Mouse (Mus musculus): ENCODE measurements around the gene Ankrd12.

Ankrd12 gene

DNA sequence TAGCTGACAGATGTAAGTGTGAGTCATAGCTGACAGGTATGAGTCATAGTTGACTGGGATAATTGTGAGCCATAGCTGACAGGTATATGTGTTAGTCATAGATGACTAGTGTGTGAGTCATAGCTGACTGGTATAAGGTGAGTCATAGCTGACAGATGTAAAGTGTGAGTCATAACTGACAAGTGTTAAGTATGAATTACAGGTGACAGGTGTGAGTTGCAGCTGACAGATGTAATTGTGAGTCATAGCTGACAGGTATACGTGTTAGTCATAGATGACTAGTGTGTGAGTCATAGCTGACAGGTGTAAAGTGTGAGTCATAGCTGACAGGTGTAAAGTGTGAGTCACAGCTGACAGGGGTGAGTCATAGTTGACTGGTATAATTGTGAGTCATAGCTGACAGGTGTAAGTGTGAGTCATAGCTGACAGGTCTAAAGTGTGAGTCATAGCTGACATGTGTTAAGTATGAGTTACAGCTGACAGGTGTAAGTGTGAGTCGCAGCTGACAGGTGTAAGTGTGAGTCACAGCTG lies 115.2 kb downstream of the Ankrd12 start:
- DNase-seq, result no peak

DNA sequence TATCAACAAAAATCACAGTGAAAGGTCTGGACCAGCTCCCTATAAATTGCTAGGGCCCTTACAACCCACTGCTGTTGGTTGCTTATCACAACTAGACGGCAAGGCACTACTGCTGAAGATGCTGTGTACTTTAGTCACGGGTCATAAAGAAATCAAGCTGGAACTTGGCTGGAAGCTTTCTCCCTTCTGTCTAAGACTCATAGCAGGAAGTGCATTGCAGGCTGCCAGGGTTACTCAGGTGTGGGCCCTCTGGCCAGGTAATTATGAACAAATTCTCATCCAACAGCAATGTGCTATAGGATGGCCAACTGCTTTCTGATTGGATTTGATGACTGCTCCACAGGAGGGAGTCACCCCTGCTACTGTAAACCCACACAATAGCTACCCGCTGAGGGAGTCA lies 117.9 kb downstream of the Ankrd12 start:
- no peak for DNase-seq

GRCm38 (mm10) chr17:65958366-65958765 lies 118.5 kb downstream of the Ankrd12 start:
- no peak for DNase-seq

DNA sequence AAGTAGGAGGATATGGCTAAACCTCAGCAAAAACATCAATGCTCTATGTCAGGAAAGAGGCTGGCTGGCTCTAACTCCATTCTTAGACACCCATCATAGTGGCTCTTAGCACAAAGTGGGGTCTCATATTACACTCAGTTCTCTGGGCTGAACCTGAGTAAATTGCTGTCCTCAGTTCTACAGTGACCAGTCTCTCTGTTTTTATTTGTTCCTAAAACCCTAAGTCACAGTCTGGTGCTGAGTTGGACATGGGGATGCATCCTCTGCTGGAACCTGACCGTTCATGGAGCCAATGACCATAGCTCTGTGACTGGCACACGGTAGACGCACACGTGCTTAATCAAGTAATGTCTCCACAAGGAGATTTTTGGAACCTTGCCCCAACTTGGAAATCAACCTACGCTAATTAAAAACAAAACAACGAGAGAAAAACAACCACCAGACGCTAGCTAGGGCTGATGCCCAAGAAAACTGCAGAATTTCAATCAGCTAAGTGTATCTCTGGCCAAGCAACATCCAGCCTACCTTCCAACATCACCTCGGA lies 119.0 kb downstream of the Ankrd12 start:
- DNase-seq, result no peak

GRCm38 (mm10) chr17:65956993-65957781 lies 119.7 kb downstream of the Ankrd12 start:
- DNase-seq, result peak; percentile 78

DNA sequence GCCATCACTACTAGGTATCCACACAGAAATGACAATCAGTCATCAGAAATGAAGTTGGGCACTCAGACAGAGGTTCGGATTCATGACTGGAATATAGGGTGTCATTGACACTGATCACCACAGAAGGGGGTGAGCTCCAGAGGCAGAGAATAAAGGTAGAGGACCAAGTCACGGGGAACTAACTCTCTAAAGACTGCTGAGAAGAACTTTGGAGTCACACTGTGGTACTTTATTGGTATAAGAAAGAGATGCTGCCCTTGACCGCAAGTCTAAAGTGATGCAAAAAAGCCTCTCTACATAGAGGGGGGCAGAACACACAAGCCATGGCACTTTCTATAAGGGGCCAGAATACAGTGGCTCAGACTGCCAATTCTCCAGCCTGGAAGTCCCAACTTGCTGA lies 120.7 kb downstream of the Ankrd12 start:
- DNase-seq, result no peak

- DNase-seq, result no peak
Measured at GRCm38 (mm10) chr17:65953959-65954358, 122.9 kb downstream of the Ankrd12 start.

DNA sequence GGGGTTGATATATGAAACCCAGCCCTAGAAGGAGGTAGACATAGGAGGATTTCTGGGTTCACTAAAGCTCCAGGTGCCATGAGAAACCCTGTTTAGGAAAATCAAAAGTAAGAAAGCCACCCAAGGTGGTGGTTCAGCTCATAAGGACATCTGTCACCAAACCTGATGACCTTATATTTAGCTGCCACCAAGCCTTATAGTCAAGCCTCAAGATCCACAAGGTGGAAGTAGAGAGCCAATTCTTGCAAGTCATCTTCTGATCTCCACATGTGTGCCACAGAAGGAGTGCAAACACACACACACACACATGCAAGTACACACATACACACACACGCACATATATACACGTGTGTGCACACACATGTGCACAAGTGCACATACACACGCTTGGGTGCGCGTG lies 124.8 kb downstream of the Ankrd12 start:
- no peak for DNase-seq

DNA sequence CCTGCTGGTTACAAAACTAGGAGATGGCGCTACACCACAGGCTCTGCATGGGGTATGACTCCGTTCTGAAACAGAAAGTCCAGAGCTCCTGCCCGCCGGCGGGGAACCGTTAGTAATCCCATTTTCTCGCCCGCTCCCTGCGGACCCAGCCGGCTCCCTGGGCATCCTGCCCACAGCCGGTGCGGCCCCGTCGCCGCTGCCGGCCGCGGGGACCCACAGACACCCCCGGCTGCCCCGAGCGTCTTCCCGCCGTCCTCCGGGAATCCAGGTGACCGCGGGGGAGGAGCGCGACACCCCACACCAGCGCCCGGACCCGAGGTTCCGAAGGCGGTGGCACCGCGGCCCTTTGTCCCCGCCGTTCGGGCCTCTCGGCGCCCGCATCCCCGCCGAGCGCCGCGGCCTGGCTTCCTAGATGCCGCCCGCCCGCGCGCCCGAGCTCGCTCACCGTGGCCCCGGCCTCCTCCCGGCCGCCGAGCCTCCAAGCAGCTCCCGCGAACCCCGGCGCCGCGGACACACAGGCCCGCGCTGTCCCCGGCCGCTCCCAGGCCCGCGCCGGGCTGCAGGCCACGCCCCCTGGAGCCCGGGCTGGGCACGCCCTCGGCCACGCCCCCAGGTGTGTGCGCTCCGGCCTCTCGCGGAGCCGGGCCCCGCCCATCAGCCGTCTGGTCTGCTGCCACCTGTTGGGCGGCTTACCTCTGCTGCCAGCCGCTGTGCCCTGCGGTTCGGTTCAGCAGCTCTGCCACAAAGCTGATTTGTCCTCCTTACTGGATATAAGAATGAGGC lies 126.1 kb downstream of the Ankrd12 start, which contains the start of gene Twsg1:
Twsg1 (minus strand) TSS at position 605 of the 783 bp plus-strand sequence.
- peak; percentile 95 for DNase-seq

DNA sequence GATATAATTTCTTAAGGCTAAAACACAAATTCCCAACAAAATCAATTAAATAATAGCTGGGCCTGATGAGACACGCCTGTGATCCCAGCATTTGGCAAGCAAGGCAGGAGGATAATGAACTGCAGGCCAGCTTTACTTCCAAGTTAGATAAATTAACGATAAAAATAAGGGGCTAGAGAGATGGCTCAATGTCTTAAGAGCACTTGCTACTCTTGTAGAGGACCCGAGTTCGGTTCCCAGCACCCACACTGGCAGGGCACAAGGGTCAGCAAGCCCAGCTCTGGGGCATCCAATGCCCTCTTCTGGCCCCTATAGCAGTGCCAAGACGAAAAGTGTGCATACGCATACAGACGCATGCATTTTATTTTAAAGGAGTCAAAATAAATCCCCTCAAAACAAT lies 126.7 kb downstream of the Ankrd12 start:
- DNase-seq, result no peak

DNA sequence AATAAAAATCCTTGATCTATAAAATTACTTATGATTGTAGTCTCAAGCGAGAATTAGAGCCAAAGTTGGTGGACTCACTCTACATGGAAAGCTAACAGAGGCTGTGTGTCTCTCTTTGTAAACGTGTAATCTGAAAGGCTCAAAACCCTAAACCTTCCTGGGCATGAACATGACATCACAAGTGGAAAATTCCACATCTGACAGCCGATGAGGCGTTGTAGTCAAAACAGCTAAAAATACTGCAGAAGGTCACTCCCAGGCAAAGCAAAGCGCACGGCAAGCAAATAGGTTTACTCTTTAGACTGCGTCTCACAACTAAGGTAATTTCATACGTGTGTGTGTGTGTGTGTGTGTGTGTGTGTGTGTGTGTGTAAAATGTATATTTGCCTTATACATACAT lies 129.6 kb downstream of the Ankrd12 start:
- peak; percentile 51 for DNase-seq

- DNase-seq, result no peak
Measured at GRCm38 (mm10) chr17:65945420-65945819, 131.5 kb downstream of the Ankrd12 start.

DNA sequence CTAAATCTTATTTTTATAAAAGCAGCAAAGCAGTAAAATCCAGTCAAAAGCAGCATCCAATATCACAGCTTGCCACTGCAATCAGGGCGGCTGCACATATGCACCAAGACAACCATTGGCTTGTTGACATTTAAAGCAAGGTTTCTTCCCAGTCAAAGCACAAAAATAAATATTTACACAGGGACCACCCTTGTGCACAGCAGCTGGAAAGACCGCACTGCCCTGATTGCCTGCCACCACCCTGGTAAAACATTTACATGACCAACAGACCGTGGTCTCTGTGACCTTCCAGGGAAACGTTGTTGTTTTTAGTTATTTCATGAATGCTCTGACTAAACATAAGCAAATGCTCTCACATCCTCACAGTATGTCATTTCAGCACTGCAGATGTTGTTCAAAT lies 134.5 kb downstream of the Ankrd12 start:
- no peak for DNase-seq

DNA sequence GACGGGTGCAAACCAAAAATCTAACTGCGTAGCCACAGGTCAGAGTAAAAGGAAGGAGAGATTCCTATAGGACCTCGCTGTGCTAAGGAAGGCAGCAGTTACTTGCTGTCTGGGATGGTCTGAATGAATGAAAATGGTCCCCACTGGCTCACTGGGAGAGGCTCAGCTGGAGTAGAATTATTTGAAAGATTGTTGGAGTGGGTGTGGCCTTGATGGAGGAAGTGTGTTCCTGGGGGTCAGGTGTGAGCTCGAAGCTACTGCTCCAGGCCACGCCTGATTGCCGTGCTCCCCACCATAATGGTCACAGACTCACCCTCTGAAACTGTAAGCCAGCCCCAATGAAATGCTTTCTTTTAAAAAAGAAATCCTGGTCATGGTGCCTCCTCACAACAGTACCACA lies 135.6 kb downstream of the Ankrd12 start:
- DNase-seq, result no peak

DNA sequence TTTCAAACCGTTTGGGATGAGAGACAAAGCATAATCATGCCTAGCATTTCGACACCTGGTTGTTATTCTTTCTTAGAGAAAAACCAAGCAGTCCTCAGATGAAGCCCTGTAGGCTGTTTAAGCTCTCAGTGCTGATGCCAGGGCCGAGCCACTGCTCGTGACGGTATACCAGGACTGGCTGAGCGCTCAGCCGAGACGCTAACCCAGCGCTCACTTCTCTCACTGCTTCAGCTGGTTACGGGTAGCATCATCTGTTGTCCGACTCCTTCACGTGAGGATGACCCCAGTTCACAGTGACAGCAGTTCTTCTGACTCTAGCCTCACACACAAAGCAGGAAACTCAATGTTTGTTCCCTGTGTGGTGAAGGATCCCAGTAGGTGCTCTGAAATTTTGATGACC lies 136.7 kb downstream of the Ankrd12 start:
- DNase-seq, result no peak

DNA sequence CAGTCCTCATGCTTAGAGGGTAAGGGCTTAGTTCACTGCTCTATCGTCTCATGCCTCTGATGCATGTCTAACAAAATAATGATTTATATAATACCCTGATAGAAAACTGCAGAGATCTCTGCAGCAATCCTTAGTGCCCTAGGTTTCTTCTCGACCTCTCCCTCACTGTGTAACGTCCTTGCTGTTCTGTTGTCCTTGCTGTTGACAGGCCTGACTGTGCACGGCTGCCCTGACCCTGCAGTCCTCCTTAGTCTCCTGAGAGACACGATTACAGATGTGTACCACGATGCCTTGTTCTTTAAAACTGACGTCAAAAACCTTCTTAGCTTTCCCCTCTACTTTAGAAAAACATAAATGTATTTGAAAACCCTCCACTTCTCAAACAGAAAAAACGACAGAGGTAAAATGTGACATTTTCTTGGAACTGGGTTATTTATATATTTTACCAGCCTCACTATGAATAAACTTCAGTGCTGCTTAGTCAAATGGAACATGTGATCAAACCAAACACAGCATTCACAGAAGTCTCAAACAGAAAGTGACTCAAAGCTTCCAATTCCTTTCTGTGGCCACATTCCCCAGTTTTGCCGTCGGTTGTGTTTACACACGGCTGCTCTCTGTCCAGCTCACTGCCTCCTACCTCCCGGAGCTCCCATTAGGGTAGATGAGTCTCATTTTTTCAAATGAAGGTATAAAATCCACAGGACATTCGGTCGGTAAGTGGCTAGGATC lies 137.3 kb downstream of the Ankrd12 start:
- peak; percentile 32 for DNase-seq

- no peak for DNase-seq
Measured at GRCm38 (mm10) chr17:65937671-65938070, 139.2 kb downstream of the Ankrd12 start.

DNA sequence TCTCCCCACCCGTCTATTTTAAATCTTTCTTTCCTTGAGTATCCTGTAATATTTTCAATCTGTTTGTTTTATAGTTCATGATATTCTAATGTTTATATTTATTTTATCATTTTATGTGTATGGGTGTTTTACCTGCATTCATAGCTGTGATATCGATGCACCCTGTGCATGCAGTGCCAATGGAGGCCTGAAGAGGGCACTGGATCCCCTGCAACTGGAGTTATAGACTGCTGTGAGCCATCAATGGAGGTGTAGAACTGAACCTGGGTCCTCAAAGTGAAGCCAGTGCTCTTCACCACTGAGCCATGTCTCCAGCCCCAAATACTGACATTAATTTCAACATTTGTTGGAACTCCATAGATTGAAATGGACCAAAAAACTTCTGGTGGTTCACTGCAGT lies 143.1 kb downstream of the Ankrd12 start:
- DNase-seq, result peak; percentile 38

DNA sequence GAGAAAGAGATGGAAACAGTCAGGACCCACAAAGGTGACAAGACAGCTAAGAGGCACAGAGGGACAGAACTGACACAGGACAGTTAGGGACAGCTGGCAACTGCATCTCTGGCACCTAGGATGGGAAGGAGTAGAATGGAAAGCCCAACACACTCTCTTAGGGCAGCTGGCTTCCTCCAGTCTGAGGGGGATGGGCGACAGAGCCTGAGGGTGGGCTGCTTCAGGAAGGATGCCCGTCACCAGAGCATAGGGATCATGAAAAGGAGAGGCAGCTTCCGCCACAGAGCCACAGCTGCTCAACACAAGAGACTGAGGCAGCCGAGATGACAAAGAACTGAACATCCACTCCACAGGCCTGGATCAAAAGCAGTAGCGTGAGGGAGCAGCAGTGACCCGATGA lies 145.4 kb downstream of the Ankrd12 start:
- peak; percentile 24 for DNase-seq

- peak; percentile 94 for DNase-seq
Measured at GRCm38 (mm10) chr17:65930960-65931359, 145.9 kb downstream of the Ankrd12 start.

GRCm38 (mm10) chr17:65930158-65930826 lies 146.6 kb downstream of the Ankrd12 start:
- DNase-seq, result peak; percentile 11

DNA sequence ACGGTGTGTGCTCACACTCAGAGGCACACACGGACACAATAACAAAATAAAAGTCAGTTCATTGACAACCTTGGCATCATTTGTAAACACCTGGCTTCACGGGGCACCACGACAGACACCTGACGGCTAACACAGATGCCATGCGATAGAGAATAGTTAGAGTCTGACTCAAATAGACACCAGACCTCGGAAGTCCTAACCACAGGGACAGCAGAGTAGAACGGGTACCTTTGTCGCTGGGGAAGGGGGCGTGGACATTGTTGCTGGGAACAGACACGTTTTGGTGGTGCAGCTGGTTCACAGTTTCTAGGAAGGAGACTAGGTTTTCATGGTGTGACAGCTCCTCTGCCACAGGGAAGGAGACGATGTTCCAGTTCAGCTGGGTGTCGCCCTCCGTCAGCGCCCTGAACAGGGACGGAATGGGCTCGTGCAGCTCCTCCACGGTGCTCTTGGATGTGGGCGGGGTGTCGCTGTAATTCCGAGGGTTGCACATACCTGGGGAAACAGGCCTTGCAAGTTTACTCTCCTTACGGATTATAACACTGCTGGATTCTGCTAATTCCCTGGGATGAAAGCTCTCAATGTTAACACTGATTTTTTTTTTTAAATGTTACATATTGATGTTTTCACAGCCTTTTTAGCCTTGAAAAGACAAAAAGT lies 147.4 kb downstream of the Ankrd12 start:
- DNase-seq, result peak; percentile 84

All from lung, postnatal 36 days (tissue).